Mouse (Mus musculus) adrenal gland, adult 8-10 months (tissue): Measurements from ENCODE around the gene Usf2. TPM values are rescaled to one million over a fixed set of nuclear protein-coding genes. Genes with fewer than 3 reads are reported as not detected.
A peak's percentile ranks its signal among the peaks of the same experiment; 100 is the strongest.

Experiments used
- DNase-seq: peaks from one replicate; pipeline ENCODE4 v3.0.0; 2022
- total RNA-seq, 4 experiments: library from RNA; stranded (reverse); gene quantifications; 2 replicates each; pipeline ENCODE4 v1.2.4; 2022

Gene Usf2
- 100 to 1,000 TPM; 116 to 131 (median 127) TPM for total RNA-seq

DNA sequence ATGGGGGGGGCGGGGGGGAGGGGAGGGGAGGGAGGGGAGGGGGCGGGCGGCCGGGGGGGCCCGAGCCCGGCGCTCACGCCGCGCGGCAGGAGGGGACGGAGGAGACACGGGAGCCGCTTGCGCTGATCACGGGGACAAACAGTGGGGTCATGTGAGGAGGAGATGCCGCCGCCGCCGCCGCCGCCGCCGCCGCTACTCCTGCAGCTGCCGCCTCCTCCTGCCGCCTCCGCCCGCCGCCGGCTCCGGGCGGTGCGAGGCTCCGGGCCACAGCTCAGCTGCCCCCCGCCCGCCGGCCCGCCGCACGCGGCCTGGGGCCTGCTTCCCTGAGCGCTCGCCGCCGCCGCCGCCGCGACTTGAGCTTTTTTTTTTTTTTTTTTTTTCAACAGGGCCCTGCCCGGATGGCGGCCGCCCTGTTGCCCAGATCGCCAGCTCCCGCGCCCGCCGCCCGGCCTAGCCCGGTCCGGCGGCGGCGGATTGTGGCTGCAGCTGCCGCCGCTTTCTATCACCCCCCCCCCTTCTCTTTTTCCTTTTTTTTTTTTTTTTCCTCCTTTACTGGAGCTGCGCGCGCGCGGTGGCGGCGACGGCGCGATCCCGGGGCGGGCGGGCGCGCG is at the start of gene Usf2:
TSS of gene Usf2 (minus strand) at position 48 of the 611 bp plus-strand sequence.
- DNase-seq: peak; percentile 74

DNA sequence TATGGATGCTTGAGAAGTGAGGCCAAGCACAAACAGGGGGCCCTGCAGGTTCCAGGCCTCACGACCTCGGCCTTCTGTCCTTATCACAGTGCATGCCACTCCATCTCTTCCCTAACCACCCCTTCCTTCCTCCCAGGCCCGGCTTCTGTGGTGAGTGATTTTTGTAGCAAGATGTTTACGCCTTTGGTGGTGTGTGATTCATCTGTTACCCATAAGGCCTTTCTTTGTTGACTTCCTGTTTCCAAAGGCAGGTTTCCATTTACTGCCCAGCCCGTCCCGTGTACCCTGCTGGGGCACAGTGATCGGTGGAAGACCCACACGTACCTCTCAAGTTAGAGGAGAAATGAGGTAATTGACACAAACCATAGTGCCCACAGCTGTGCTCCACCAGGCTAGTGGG is 46.0 kb upstream of the Usf2 start:
- DNase-seq: peak; percentile 29

DNA sequence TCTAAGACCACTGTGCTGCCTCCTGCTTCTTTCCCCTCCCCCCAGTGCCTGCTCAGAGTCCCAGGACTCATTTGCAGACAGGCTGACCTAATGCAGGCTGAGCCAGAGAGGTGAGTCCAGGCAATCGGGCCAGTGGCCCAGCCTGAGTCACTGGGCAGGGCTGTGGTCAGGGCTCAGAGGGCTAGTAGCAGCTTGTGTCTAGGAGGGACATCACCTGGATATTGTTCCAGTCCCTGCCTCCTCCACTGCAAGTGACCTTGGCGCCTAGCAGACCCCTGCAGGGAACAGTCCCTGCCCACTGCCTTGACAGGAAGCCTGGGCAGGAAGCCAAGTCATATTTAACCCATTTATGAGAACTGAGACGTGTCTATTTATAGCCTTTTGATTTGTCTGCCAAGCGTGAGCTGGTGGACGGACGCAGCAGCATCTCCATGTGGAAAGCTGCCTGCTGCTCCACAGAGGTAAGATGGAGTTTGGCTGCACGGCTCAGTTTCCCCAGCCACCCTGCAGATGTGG is 44.0 kb upstream of the Usf2 start:
- DNase-seq: peak; percentile 73

DNA sequence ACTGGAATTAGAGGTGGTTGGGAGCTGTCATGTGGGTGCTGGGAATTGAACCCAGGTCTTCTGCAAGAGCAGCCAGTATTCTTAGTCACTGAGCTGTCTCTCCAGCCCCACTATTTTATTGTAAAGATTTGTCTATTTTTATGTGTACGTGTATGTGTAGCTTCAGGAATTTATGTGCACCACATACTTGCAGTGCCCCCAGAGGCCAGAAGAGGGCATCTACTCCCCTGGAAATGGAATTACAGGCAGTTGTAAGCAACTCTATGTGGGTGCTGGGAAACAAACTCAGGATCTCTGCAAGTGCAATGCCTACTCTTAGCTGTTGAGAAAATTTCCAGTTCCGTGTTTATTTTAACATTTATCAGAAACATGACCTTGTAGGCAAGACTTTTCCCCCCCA is 39.9 kb upstream of the Usf2 start:
- no peak for DNase-seq

DNA sequence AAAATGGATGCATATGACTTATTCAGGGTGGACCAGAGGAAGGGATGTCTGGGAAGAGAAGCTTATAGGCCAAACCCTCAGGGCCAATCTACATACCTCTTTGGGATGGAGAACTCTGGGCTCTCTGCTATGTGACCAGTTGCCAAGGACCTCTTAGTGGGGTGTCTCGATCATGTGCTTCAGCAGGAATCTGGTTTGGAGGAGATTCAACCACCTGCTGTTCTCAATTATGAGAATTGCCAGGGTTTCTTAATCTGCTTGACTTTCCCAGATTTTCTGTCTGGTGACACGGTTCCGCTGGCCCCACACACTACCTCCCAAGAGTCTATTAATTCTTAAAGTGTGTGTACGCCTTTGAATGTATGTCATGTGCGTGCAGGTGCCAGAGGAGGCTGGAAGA is 37.4 kb upstream of the Usf2 start:
- DNase-seq: no peak

DNA sequence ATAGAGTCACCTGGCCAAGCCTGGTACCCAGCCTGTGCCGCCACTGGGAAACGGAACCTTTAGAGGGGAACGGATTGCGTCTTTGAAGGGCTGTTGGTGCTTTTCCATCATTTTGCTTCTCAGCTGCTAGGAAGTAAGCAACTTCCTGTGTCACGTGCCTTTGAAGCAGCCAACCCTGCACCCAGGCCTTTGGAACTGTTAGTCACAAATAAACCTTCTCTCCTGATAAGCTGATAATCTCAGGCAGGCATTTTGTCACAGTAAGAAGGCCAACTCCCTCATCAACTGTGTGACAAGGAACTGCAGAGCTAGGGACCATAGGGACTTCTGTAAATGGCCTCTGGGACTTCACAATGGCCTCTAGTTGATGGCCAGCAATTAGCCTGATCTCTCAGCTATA is 35.5 kb upstream of the Usf2 start:
- no peak for DNase-seq

DNA sequence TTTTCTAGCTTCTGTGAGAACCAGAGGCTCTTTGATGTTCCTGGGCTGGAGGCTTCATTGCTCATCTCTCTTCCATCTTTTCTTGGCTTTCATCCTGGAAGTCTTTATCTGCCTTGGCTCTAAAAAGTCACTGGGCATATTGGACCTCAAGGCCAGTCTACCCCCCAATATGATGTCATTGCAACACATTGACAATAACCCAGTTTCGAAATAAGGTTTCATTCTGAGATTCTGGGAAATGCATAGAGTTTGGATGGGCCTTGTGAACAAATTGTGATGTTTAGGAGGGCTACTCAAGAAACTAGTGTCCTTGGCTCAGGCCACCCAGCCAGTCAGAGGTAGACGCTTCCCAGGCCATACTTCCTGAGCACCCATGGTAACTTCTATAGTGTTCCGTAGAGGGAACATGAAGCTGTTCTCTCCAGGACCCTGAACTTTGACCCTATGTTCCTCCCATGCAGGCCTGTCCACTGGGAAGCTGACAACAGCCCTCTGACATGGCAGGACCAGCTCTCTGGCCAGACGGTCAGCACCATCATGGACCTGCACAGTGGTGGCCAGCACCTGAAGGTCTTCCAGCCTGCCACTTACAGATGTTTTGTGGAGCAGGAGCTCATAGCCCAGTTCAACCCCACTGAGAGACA is 32.0 kb upstream of the Usf2 start:
- DNase-seq: peak; percentile 62

DNA sequence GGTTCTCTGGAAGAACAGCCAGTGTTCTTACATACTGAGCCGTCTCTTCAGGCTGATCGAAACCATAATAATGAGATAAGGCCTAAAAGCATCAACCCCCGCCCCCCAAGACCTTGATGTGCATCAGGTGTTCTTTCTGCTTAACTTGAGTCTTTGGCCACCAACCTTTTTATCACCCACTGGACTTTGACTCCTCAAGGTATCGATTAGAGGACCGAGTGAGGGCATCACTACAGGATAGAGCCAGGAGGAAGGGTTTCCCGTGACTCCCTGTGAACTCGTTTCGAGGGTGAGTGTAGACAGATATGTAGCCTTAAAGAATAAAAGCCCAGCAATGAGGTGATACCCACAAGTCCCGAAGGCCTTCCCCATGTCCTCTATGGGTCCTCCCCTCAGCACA is 28.8 kb upstream of the Usf2 start:
- DNase-seq: no peak

DNA sequence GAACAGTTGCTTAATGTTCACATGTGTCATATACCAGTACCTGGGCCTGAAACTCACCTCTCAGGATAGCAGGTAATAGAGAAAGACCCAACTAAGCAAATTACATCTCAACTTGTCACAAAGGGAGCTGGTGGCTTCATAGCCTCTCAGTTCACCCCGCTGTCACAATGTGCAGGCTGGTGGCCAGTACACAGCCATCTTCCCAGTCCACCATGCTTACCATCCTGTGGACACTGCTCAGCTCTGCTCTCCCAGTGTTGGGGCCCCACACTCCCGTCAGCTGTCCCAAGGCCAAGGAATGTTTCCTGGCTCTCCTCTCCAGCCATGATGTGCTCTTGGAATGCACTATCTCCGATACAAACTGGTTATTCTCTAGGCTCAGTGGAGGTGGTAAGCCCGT is 25.1 kb upstream of the Usf2 start:
- no peak for DNase-seq

DNA sequence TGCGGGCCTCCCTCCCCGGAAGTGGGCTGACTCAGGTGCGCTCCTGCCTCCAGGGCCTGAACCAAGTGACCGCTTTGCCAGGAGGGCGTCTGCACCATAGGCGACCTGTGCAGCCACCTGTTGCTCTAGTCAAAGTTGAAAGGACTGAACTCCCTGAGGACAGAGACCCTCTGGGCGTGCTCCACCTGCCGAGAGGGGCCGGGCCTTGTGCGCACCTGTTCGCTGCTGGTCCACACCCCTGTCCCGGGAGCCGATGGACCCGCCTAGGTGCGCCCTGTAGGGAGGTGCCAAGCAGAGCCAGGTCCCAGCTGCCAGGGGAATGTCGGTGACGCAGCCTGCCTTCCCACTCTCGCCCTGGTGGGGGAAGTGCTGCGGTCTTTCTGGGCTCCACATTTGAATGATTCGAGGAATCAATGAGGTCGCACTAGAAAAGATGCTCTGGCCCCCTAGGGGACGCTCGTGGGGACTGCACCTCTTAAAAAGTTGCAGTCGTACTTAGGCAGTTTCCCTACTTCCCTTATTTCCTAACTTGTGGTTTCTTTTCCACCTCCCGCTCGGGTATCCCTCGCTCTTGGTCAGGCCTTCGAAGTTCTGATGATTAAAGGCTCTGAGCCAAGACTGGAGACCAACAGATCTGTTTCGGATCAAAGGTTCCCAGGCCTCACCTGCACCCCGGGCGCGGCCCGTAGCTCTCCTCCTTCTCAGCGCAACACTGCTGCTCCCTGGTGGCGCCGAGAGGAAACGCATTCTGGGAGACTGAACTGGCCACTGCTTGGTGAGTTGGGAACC is 17.1 kb upstream of the Usf2 start, which contains the start of gene Fam187b:
TSS of gene Fam187b (plus strand) at position 290 of the 789 bp plus-strand sequence.
- DNase-seq: peak; percentile 78

DNA sequence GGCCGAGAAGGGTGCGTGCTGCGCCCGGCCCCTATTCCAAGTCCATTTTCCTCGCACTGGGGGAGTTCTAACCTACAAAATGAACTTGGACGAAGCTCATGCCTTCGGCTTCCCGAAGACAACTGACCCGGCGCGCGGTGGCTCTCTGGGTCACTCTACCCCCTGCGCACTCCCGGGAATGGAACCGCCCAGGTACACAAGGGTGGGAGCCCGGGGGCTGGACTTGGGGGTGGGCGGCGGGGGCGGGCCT is 16.6 kb upstream of the Usf2 start, which contains the start of gene Lsr:
TSS of gene Lsr (minus strand) at position 214 of the 250 bp plus-strand sequence.
- no peak for DNase-seq

DNA sequence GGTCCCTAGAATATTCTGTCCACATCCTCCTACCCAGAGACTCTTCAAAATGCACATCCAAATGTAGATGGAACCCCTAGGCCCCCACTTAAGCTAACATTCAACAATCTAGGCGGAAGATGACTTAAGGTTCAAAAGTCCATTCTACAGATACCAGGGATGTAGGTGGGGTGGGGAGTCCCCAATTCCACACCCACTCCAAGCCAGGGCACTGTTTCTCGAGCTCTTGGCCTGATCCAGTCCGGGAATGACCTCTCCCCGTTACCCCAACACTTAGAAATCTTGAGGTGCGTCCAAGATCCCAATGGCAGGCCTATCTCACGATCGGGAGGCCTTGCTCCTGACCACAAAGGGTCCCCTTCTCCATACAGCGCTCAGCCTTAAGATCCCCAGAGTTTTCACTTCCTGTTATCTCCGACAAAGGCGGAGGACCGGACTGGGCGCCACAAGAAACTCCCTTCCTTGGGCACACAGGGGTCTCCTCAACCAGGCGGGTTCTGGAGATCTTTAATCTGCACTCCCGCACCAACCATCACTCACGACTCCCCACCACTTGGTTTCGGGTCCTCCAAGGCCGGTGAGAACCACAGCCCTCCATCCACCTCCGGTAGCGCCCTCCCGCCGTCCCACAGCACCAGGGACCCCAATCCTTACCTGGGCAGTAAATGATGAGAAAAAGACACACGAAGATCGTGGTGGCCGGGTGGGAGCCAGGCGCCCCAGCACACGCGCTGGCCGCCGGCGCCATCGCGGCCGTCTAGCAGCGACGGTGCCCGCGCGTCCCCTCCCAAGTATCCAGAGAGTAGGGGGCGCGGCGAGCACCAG is 16.0 kb upstream of the Usf2 start:
- DNase-seq: no peak

DNA sequence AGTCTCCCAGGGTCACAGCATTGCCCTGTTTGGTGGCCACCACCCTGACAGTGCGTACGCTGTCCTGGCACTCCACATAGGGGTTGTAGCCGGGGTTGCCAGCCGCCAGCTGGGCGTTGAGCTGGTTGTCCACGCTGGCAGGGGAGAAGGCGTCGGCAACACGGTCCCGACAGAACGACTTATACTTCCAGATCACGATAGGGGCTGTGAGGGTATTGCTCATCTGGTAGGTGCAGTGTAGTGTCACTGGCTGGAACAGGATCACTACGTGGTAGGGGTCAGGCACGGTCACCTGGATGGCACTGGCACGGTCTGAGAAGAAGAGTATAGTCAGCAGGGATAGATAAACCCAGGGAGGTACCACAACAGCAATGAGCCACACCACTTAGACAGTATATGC is 15.3 kb upstream of the Usf2 start:
- no peak for DNase-seq

DNA sequence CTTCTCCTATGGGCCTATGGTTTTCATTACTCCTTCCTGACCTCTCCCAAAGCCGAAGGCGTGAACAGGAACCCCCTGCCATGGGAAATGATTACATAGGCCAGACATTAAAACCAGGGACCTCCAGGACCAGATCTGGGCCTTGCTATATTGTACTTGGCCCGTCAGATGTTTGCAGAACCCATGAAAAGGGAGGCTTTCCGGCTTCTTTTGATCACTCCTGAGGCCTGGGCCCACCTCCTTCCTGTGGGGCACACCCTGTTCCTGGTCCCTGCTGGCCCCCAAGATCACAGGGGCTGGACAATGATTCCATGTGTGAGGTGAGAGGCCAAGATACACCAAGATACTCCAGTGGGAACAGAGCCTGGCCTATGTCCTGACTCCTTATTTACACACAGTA is 12.6 kb upstream of the Usf2 start:
- no peak for DNase-seq

DNA sequence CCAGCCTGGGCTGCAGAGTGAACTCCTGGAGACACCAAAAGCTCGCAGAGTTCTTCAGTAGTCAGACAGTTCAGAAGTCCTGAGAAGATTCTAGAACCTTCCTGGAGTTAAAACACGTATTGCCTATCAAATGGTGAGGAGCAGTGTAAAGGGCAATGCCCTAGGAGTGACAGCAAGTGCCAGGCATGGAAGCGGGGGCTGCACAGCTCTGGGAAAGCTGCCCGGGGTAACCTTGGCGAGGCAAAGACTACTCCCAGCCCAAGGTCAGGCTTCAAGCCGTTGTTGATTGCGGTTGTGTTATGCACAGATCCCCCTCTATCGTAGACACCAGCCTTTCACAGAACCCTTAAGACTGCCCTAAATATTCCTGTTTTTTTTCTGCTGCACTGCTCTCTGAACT is 12.0 kb upstream of the Usf2 start:
- DNase-seq: peak; percentile 65

DNA sequence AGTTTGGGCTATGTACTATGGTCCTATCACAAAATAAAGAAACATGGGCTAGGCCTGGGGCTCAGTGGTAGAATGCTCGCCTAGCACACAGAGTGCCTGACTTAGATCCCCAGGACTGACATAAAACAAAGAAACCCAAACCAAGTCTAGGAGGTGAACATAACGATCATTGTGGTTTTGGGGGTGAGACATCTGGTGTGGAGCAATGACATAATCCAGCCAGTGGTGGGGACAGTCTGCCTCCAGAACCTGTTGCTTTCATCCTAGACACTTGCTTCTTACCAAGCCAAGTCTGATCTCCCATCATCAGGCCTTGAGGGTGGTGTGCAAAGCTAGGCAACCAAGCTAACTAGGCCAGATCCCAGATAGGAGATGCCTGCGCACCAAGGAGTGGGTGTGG is 10.1 kb upstream of the Usf2 start:
- no peak for DNase-seq

DNA sequence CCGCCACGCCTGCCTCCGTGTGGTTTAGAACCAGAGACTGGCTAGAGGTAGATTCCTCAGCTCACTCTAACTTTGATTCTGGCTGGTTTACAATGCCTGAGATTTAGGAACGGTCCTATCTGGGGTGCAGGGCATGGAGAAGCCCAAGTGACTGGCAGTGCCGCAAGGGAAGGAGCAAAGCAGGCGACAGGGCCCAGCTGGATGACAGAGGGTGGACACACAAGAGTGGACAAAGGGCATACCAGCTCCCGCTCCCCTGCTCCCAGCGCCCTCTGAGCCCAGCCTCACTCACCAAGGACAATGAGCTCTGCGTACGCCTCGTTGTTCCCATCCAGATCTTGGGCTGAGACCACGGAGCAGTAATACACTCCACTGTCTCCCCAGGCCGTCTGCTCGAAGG is 9.1 kb upstream of the Usf2 start:
- DNase-seq: no peak

DNA sequence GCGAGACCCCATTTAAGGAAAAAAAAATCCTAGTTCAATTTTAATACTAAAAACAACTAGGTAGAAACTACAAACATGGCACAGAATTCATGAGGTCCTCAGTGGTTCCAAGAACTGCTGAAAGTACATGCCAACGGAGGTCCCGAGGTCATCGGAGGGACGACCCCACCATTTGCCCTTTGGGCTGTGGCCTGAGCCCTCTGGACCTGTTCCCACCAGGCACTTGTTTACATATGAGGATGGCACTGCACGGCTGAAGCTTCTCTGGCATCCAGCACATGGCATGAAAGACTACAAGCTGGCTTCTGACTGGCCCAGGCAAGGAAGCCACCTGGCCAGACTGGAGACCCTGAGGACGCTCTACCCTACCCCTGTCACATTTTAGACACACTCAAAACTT is 7.8 kb upstream of the Usf2 start:
- no peak for DNase-seq

DNA sequence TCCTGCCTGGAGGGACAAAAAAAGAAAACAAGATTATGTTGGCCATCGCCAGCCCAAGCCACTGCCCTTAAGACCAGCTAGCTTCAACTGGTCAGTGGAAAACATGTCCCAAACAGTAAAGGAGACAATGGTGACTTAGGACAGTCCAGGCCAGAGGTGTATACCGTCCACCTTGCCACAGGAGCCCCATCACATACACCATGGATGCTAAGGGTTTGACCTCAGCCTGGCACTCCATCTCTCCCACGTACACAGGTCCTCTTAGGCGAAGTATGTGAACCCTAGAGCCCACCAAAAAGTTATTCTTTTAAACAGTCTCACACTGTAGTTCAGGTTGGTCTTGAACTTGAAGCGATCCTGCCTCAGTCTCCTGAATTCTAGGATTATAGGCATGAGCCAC is 6.3 kb upstream of the Usf2 start:
- no peak for DNase-seq

DNA sequence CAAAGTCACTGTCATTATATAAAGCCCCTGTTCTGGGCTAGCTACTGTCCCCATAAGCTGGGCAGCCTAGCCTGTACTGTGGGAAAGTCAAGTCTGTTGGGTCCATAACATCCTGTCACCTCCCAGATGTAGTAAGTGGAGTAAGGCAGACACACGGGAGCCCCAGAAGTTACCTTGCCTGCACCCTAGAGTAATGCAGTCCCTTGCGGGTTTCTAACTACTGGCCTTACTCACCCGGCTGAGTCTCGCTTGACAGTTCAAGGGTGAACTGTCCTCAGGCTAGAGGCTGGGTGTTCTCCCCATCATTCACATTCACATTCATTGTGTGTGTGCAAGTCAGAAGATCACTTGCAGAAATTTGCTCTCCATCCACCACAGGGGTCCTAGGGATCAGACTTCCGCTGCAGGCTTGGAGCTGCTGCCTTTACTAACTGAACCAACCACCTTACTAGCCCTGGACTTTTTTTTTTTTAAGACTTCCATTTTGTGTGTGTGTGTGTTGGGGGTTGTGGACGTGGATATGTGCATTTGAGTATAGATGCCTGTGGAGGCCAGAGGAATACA is 3.3 kb upstream of the Usf2 start:
- DNase-seq: no peak

DNA sequence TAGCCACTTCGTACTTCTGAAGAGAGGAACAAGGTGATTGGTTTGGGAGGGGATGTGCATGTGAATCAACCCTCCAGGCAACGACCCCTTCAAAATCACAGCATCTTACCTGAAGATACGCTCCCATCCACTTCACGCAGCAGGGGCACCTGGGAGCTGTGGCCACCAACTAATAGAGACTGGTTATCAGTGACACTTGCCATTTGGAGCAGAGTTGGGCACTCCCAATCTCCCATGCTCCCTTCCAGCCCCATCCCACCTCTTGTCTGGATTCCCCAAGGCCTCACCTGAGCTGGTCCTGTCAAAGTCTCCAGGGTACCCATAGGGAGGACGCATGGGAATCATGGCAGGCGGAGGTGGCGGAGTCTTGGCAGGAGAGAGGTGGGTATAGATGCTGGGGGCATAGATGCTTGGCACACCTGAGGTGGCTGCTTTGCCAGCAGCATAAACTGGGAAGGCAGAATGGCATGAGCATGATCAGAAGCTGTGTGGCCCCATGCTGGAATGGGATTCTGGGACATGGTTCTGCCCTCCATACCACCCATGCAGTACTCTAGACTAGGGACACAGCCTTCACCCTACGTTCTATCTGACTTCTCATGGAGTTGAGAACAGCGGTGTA is 2.4 kb upstream of the Usf2 start:
- no peak for DNase-seq
